Mouse (Mus musculus) hindbrain, embryonic 16.5 days (tissue): ENCODE data around the gene Rcc1l. TPM values are rescaled to one million over a fixed set of nuclear protein-coding genes. Genes with fewer than 3 reads are reported as not detected.
A peak's percentile ranks its signal among the peaks of the same experiment; 100 is the strongest.

Experiments used
- ATAC-seq: fragments of 200-750 bp; cut with Nextera tagmentation; 2 replicates; pipeline ENCODE4 v1.8.0; 2017; ENCODE audit warnings: moderate TSS enrichment, moderate library complexity
- H3K27ac ChIP-seq: fragments of 300-500 bp; sonication (generic); 2 replicates; pipeline ENCODE4 v1.5.1; 2014; ENCODE audit warnings: low read depth, mild to moderate bottlenecking, control low read depth, low read length, moderate library complexity
- H3K27me3 ChIP-seq: fragments of 300-500 bp; sonication (generic); replicated peaks from 2 replicates; pipeline ENCODE4 v1.6.1; 2014; ENCODE audit warnings: low read length; ENCODE audit not compliant: control insufficient read depth, insufficient read depth
- H3K36me3 ChIP-seq: fragments of 300-500 bp; sonication (generic); 2 replicates; pipeline ENCODE4 v1.6.1; 2014; ENCODE audit warnings: mild to moderate bottlenecking, low read length, moderate library complexity, mixed read lengths; ENCODE audit not compliant: control insufficient read depth, insufficient read depth
- H3K4me1 ChIP-seq: fragments of 300-500 bp; sonication (generic); 2 replicates; pipeline ENCODE4 v1.6.1; 2014; ENCODE audit warnings: low read depth, low read length; ENCODE audit not compliant: control insufficient read depth, insufficient read depth
- H3K4me2 ChIP-seq: fragments of 300-500 bp; sonication (generic); 2 replicates; pipeline ENCODE4 v1.6.1; 2014; ENCODE audit warnings: mild to moderate bottlenecking, low read length, control low read depth, moderate library complexity
- H3K4me3 ChIP-seq: fragments of 300-500 bp; sonication (generic); 2 replicates; pipeline ENCODE4 v1.5.1; 2014; ENCODE audit warnings: mild to moderate bottlenecking, low read length, control low read depth, moderate library complexity
- H3K9ac ChIP-seq: fragments of 300-500 bp; sonication (generic); 2 replicates; pipeline ENCODE4 v1.6.1; 2014; ENCODE audit warnings: low read depth, mild to moderate bottlenecking, control low read depth, low read length, moderate library complexity
- H3K9me3 ChIP-seq: fragments of 300-500 bp; sonication (generic); 2 replicates; pipeline ENCODE4 v1.6.1; 2014; ENCODE audit warnings: mild to moderate bottlenecking, low read length, moderate library complexity; ENCODE audit not compliant: control insufficient read depth
- WGBS: fragments of 180-500 bp; shearing (Covaris S2); extraction: QIAGEN DNeasy Blood & Tissue Kit; methylation state at CpG from one replicate; pipeline ENCODE4 v1.1.7; 2014; 5-methylcytosine and 5-hydroxymethylcytosine counted together
- polyA plus RNA-seq: library from polyadenylated mRNA; unstranded; fragments of >200 nt; fragmentation: Nextera tagmentation; extraction: Ambion mirVana; gene quantifications from 2 replicates; pipeline ENCODE4 v1.2.1, GENCODE M21; 2015

The Rcc1l gene
- polyA plus RNA-seq, 1 experiment from 2014 or later: 21.3 TPM

DNA sequence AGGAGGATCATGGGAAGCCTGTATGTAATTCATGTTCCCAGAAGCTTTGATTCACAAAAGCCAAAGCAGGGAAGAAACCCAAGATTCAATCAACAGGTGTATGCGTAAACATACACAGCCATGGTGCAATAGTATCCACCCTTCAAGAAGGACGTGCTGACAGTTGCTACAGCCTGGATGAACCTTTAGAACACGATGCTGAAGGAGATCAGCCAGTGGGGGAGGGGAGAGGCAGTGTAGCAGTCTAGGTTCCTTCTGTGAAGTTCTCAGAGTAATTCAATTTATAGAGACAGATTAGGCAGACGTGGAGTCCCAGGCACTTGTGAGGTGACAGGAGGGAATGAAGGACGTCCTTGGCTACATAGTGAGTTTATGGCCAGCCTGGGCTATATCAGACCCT, 61.6 kb downstream of the Rcc1l start:
- Histone ChIP-seq H3K4me3 (no peak overlapping the region), H3K27me3 (no peaks in the 10 kb centered on the region), H3K36me3 (peaks cover 14% of the 10 kb centered on the region; the same call in 1 of the 2 replicates), H3K27ac (no peak overlapping the region), H3K4me2 (no peak overlapping the region), H3K9me3 (no peaks in the 10 kb centered on the region; the same call in 1 of the 2 replicates), H3K9ac (no peak overlapping the region), H3K4me1 (no peaks in the 10 kb centered on the region; the same call in 1 of the 2 replicates)
- 85% methylated on average over 5 of the region's 5 CpGs for WGBS
- ATAC-seq: no peak

DNA sequence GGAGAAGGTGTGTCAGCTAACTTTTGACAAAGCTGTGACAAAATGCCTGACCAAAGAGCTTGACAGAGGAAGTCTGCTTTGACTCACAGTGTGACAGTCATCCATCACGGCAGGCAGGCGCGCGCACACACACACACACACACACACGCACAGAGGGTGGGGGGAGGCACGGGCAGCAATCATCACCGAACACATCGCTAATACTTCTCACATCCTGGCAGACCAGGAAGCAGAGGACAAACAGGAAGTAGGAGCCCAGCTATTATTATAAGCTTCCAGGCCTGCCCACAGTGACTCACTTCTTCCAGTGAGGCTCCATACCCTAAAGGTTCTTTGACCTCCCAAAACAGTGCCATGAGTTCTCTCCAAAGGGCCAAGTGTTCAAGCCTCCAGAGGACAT, 70.7 kb downstream of the Rcc1l start:
- H3K27me3 ChIP-seq: no peaks in the 10 kb centered on the region
- peaks cover 14% of the 10 kb centered on the region for H3K4me1 ChIP-seq
- no peak for ATAC-seq

DNA sequence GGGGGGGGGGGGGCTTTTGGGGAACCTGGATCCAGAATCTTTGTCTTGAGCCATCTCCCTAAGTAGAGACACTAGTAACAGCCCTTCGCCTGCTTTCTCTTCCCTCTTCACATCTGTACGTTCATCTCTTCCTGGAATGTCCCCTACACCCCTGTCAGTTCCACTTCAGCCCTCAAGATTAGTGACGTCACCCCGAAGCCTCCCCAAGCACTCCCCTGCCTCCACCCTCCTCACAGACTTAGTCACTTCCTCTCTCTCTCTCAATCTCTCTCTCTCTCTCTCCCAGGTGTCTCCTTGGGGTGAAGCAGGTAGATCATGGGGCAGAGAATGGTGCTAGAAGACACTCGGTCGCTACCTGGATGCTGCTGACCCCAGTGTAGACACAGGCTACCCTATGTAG, 73.9 kb downstream of the Rcc1l start:
- H3K4me3 ChIP-seq: no peak overlapping the region
- H3K27me3 ChIP-seq: no peaks in the 10 kb centered on the region
- H3K9ac ChIP-seq: no peak overlapping the region
- peaks cover 20% of the 10 kb centered on the region for H3K4me1 ChIP-seq
- ATAC-seq: no peak
- H3K9me3 ChIP-seq: no peaks in the 10 kb centered on the region
- peaks cover 8% of the 10 kb centered on the region; the same call in 1 of the 2 replicates for H3K36me3 ChIP-seq
- H3K27ac ChIP-seq: no peak overlapping the region
- peak overlapping the region; percentile 91 for H3K4me2 ChIP-seq
- 77% methylated on average over 6 of the region's 6 CpGs for WGBS

More for the DNA sequence above, 70.7 kb downstream of the Rcc1l start:
- H3K4me2 ChIP-seq: no peak overlapping the region
- peaks cover 15% of the 10 kb centered on the region; the same call in 1 of the 2 replicates for H3K36me3 ChIP-seq
- no peak overlapping the region for H3K27ac ChIP-seq
- H3K4me3 ChIP-seq: no peak overlapping the region
- H3K9ac ChIP-seq: no peak overlapping the region
- over 99% methylated on average over 8 of the region's 8 CpGs for WGBS
- H3K9me3 ChIP-seq: no peaks in the 10 kb centered on the region

DNA sequence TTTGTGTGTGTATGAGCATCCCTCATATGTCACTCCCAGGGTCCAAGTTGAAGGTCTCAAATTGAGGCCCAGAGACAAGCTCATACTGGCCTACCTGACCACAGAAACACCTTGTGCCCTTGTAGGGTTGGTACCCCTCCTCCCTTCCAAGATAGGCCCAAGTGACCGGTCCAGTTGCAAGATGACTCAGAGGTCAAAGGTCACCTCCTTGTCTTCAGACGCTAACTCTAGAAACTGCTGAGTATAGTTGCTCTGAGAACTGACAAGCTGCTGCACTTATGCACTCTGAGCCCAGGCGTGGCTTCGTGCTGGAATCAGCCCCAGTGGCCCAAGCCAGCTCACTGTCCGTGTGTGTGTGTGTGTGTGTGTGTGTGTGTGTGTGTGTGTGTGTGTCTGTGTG, 74.7 kb downstream of the Rcc1l start:
- no peak for ATAC-seq
- no peaks in the 10 kb centered on the region for H3K27me3 ChIP-seq
- H3K4me2 ChIP-seq: peak overlapping the region; percentile 91
- H3K4me3 ChIP-seq: peak overlapping the region; percentile 89; the same call in 1 of the 2 replicates
- H3K9me3 ChIP-seq: no peaks in the 10 kb centered on the region
- 27% methylated on average over 5 of the region's 5 CpGs for WGBS
- peaks cover 8% of the 10 kb centered on the region; the same call in 1 of the 2 replicates for H3K36me3 ChIP-seq
- no peak overlapping the region for H3K9ac ChIP-seq
- peaks cover 20% of the 10 kb centered on the region for H3K4me1 ChIP-seq
- H3K27ac ChIP-seq: no peak overlapping the region

DNA sequence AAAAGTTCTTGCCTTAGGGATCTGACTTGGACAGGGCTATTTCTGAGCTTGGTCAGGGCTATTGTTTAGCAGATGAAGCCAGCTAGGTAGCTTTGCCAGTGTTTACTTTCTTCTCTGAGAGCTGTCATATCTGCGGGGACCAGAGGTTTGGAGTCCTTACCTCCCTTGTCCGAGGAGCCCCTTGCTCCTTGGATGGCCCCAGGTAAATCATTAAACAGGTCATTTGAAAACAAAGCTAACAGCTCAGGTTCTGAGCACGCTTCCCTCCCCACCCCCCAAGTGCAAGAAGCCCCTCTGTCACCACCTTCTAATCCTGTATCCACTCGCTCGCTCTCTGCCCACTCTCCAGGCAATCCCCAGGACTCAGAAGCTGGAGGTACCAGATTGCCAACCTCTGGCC, 75.3 kb downstream of the Rcc1l start:
- peaks cover 20% of the 10 kb centered on the region for H3K4me1 ChIP-seq
- peak overlapping the region; percentile 51 for H3K9ac ChIP-seq
- no peaks in the 10 kb centered on the region for H3K9me3 ChIP-seq
- peak overlapping the region; percentile 91 for H3K4me2 ChIP-seq
- peaks cover 6% of the 10 kb centered on the region; the same call in 1 of the 2 replicates for H3K36me3 ChIP-seq
- WGBS: 46% methylated on average over 5 of the region's 5 CpGs
- H3K27ac ChIP-seq: 0 out of 2 replicates have a peak overlapping the region, but pooled peaks have one; percentile 29
- no peaks in the 10 kb centered on the region for H3K27me3 ChIP-seq
- H3K4me3 ChIP-seq: peak overlapping the region; percentile 89
- no peak for ATAC-seq

DNA sequence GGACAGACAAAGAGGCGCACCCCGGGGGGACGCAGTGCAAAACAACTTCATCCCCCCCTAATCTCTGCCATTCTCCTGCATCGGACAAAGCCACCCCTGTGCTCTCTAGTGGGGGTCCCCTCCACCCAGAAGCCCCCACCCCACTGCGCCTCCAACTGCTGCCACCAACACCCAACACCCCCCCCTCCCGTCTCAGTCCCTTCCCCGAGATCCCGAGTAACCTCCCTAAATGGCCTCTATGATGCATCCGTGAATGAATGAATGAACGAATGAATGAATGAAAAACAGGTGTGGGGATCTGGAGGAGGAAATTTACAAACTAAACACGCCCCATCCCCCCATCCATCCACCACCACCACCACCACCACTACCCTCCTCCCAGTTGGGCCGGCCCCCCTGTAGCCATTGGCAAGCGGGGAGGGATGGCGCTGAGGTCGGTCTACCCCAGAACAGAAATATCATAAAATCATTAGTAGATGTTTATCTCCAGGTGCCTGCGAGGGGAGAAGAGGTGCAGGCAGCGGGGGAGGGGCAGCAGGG, 76.3 kb downstream of the Rcc1l start:
- peak overlapping the region; percentile 90 for H3K9ac ChIP-seq
- no peaks in the 10 kb centered on the region for H3K36me3 ChIP-seq
- 3% methylated on average over 17 of the region's 17 CpGs for WGBS
- H3K27me3 ChIP-seq: no peaks in the 10 kb centered on the region
- H3K4me1 ChIP-seq: peaks cover 20% of the 10 kb centered on the region
- peak overlapping the region; percentile 89 for H3K4me3 ChIP-seq
- peak overlapping the region; percentile 89 for H3K27ac ChIP-seq
- H3K4me2 ChIP-seq: peak overlapping the region; percentile 91
- H3K9me3 ChIP-seq: no peaks in the 10 kb centered on the region
- ATAC-seq: peak; percentile 24; the same call in 1 of the 2 replicates

DNA sequence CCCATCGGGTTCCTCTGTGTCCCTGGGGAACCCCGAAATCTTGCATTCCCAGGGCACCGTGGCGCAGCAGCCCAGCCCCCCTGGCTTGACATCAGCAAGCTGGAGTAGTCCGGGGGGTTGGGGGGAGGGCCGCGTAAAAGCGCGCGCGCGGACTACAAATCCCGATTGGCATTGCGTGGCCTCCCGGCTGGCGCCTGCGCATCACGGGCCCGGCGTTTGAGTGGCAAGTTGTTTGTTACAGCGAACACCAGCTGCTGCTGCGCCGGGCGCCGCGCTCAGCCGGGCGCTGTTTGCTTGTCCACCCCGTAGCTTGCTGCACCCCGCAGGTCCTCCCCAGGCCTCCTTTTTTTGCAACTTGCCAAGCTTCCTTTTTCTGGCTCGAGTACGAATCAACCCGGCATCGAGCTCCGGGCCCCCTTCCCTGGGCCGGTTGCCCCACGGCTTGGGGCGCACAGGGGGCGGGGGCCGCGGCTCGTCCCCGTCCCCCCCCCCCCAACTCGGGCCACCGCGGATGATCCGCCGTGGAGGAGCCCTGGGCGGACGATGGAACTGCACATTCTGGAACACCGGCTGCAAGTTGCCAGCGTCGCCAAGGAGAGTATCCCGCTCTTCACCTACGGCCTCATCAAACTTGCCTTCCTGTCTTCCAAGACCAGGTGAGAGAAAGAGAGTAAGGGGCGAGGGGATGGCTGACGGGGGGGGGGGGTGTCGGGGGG, 76.9 kb downstream of the Rcc1l start, which contains the start of gene Castor2:
Gene Castor2 (plus strand): TSS at position 216 of the 716 bp plus-strand sequence.
- Histone ChIP-seq H3K4me1 (peaks cover 20% of the 10 kb centered on the region), H3K4me2 (peak within 1 kb of the TSS; percentile 91), H3K4me3 (peak within 1 kb of the TSS; percentile 89), H3K27me3 (no peaks in the 10 kb centered on the region), H3K36me3 (no peaks in the 10 kb centered on the region), H3K27ac (peak within 1 kb of the TSS; percentile 89), H3K9ac (peak within 1 kb of the TSS; percentile 90), H3K9me3 (no peaks in the 10 kb centered on the region)
- WGBS: under 1% methylated on average over 51 of the region's 58 CpGs
- ATAC-seq: peak; percentile 93

DNA sequence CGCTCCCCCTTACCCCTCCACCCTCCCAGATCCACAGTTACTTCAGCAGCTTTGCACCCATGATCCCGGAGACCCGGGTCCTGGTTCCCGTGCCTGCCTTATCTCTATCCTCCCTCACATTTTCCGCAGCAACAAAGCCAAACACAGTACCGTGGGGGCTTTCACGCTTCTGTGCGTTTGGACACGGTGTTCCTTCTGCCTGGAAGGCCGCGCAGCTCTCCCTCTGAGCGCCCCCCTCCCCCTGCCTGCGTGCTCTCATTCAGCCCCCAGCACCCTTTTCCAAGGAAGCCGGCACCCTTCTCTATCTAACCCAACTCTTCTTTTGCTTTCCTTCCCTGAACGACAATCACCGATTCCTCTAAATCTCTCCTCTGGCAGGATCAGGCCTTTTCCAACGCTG, 77.6 kb downstream of the Rcc1l start:
- peak overlapping the region; percentile 74 for H3K9ac ChIP-seq
- H3K27ac ChIP-seq: peak overlapping the region; percentile 89
- peaks cover 20% of the 10 kb centered on the region for H3K4me1 ChIP-seq
- WGBS: under 1% methylated on average over 17 of the region's 17 CpGs
- no peaks in the 10 kb centered on the region for H3K36me3 ChIP-seq
- H3K27me3 ChIP-seq: no peaks in the 10 kb centered on the region
- peak; percentile 38 for ATAC-seq
- H3K4me3 ChIP-seq: peak overlapping the region; percentile 89
- no peaks in the 10 kb centered on the region for H3K9me3 ChIP-seq
- peak overlapping the region; percentile 91 for H3K4me2 ChIP-seq

DNA sequence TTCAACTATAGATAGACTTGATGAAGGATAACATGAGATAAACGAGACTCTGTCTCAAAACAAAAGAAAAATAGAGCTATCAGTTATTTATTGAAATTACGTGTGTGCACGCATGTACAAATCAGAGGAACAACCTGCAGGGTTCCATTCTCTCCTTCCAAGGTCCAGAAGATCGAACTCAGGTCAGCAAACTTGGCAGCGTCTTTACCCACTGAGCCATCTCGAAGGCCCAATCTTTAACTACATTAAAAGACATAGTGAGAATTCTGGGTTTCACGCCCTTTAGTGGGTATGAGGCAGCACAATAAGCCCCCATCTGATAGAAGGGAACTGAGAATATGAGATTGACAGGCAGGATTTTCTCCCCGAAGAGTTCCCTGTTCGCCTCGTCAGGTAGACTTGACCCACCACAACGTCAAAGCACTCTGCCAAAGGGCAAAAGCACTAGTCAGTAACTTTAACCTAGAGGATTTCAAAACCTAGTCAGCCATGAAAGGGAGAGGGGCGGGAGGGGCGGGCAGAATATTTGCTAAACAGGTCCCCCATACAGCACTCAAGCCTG, 78.2 kb downstream of the Rcc1l start:
- Histone ChIP-seq H3K4me1 (peaks cover 20% of the 10 kb centered on the region), H3K4me2 (peak overlapping the region; percentile 91), H3K27me3 (no peaks in the 10 kb centered on the region), H3K27ac (peak overlapping the region; percentile 89), H3K9me3 (no peaks in the 10 kb centered on the region), H3K36me3 (no peaks in the 10 kb centered on the region), H3K4me3 (peak overlapping the region; percentile 89), H3K9ac (peak overlapping the region; percentile 74)
- ATAC-seq: no peak
- 43% methylated on average over 13 of the region's 13 CpGs for WGBS
